Mouse (Mus musculus): ENCODE results near the gene Ntrk2.
"Not testable (repeated sequence)": the region's sequence is repeated elsewhere in the genome, so short reads cannot be mapped to it uniquely, and the experiment has no call there.

The Ntrk2 gene

DNA sequence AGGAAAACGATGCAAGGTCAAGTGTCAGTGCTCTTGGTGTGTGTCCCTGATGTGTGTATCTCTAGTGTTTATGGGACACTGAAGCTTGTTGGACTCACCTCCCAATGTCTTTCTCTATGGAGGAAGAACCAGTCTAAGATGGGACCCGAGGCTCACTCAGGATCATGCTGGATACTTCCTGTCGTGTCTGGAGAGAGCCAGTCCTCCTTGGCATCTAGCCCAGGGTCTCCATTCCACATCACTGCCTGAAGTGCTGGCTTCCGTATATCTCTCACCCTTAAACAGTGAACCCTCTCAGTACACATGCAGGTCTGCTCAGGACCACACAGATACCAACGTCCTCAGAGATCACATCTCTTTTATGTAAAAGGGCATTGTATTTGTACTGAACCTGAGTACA is 166.1 kb downstream of the Ntrk2 start:
- no peak for DNase-seq

DNA sequence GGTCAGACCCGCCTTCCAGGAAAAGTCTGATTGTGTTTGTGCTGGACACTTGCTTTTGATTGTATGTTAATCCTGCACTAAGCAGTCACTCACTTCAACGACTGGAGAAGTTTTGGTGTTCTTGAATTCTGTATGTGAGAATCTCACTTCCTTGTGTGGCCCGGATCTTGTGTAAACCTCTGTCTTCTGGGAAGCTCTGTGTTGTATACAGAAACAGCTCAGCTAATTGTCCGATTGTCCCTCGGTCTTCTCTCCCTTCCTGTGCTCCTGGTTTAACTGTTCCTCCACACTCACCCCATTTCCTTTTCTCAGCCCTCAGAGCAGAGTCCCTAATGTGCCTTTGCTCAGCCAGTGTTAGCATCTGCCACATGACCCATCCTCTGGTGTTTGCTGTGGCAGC is 190.1 kb downstream of the Ntrk2 start:
- no peak for DNase-seq

DNA sequence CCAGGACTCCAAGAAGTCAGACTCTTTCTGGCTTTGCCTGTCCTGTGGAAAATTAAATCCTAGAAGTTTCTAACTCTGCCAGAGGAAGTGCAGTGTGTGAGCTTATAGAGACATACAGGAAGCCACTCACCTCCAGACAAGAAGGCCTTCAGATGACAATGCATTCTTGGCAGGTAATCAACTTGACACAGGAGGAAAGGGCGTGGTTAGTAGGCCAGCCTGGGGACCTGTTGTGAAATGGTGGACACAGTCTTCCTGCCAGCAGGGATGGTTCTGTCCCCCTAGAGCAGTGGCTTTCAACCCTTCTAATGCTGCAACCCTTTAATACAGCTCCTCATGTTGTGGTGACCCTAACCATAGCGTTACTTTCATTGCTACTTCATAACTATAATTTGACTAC is 191.4 kb downstream of the Ntrk2 start:
- no peak for DNase-seq

GRCm38 (mm10) chr13:58999373-59000053 is 193.1 kb downstream of the Ntrk2 start:
- DNase-seq = no peak

- DNase-seq = no peak
Observed at GRCm38 (mm10) chr13:59002943-59003806, 196.8 kb downstream of the Ntrk2 start.

- DNase-seq = no peak
Observed at GRCm38 (mm10) chr13:59003807-59004173, 197.4 kb downstream of the Ntrk2 start.

GRCm38 (mm10) chr13:59004579-59004978 is 198.2 kb downstream of the Ntrk2 start:
- DNase-seq = no peak

- DNase-seq = no peak
Observed at GRCm38 (mm10) chr13:59009855-59010254, 203.5 kb downstream of the Ntrk2 start.

DNA sequence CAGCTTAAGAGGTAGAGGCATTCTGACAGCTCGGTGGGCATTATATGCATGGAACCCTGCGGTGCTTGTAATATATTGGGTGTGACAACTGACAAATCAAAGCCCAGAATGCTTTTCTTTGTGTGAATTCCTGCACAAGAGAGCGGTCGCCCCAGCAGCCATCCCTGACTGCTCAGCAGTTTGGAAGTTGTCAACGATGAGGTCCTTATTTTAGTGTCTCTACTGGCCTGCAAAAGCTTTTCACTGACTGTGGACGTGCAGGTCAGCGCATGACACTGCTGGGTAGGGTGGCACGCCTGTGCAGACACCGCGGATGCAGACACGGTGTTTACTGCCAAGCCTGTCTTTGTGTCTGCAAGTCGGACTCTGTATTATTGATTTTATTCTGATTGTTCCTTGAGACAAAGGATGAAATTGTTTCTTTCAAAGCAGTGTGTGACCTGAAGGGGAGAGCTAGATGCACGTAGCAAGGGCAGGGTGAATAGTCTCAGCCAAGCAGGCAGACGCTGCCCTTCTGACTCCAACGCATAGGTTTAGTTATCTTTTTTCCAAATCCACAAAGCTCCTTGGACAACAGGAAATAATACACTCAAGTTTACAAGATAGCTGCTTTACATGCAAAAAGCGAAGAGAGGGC is 204.6 kb downstream of the Ntrk2 start:
- peak; percentile 13 for DNase-seq

- peak; percentile 83 for DNase-seq
Observed at GRCm38 (mm10) chr13:59011530-59011903, 205.1 kb downstream of the Ntrk2 start.

GRCm38 (mm10) chr13:59015360-59015759 is 209.0 kb downstream of the Ntrk2 start:
- DNase-seq = no peak

DNA sequence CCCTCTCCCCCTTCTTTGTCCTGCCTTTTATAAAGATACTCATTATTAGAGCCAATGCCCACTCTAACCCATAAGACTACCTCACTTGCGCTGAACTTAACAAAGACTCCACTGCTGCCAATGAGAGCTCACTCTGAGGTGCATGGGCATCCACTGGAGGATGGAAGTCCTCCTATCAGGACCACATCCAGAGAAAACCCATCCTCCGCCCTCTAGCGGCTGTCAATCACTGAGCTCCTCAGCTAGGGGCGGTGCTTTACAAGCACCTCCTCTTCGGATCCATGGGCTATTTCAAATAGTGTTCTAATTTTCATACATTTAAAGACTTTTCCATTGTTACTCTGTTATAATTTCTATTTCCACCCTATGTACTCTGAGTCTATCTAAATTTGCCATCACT is 210.8 kb downstream of the Ntrk2 start:
- no peak for DNase-seq

DNA sequence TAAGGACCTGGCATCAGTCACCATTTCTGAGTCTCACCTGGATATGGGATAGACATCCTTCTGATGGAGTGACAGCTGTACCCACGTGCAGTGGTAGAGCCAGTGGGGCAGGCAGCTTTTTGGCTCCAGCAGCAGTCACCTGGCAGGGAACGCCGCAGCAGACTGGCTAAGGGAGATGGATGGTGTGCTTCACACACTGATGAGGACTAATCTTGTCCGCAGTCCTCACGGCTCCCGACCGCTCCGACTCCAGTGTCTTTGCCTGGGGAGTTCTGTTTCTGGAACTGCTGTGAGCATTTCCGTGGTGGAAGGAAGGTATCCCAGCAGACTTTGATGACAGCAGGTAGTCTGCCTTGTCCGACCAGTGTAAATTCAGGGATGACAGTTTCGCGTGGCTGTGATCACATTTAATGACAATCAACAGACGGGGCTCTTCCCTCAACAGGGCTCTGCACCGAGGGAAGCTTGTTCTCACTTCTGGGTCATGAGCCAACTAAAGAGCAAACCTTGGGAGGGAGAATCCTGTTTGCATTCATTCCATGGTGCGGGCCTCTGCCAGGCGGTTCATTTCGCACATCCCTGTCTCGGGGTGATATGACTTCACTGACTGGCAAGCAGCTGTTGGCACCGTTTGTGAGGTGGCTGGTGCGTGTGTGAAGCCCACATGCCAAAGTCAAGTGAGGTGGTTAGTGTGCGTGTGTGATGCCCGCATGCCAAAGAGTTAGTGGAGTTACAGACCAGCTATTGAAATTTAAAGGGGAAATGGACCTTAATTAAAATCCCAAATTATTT is 216.1 kb downstream of the Ntrk2 start:
- DNase-seq = no peak

DNA sequence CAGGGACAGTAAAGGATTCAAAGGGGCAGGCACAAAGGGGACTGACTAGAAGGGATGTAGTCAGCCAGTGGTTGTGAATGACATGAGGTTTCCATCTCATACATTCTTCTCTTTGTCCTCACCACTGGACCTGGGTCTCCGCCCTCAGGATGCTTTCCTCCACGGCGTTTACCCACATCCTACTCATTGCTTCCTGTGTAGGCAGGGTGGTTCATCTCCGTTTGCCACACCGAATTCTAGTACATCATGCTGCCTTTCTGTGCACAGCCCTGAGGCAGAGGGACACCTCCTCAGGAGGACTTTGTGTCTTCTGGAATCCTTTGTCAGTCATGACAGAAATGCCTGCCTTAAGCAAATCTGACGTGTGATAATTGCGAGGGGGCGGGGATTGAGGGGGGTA is 219.3 kb downstream of the Ntrk2 start:
- peak; percentile 53 for DNase-seq

DNA sequence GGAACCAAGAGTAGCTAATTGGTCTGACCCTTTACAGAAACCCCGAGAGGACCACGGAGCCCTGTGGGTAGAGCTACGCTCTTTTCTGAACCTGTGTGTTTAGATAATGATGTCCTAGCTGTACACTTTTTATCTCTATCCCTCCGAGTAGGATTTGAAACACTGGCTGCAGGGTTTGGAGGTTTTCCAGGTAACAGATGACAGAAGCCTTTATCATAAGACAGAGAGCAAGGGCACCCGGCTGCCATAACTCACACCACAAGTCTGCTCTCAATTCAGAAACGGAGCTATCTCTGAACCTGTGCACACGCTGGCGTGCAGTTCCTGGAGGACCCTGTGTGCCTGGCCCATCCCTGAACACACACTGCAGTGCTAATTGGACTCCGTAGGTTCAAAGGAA is 221.1 kb downstream of the Ntrk2 start:
- DNase-seq = no peak

GRCm38 (mm10) chr13:59028546-59028945 is 222.2 kb downstream of the Ntrk2 start:
- peak; percentile 36 for DNase-seq

DNA sequence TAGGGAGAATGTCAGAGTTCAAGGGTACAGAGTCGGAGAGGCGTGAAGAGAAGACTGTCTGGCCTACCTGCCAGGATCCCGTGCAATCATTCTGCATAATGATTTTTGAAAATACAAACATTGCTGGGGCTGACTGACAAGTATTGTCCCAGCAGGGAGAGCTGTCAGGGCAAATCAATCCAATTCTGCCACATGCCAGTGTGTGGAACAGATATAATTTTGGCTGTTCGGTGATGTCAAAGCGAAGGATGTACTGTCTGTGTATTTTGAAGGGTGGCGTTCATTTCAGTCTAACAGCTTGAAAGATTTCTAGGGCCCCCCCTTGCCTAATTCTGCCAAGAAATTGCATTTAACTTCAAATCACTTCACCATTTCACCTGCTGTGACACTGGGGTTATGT is 224.2 kb downstream of the Ntrk2 start:
- no peak for DNase-seq

DNA sequence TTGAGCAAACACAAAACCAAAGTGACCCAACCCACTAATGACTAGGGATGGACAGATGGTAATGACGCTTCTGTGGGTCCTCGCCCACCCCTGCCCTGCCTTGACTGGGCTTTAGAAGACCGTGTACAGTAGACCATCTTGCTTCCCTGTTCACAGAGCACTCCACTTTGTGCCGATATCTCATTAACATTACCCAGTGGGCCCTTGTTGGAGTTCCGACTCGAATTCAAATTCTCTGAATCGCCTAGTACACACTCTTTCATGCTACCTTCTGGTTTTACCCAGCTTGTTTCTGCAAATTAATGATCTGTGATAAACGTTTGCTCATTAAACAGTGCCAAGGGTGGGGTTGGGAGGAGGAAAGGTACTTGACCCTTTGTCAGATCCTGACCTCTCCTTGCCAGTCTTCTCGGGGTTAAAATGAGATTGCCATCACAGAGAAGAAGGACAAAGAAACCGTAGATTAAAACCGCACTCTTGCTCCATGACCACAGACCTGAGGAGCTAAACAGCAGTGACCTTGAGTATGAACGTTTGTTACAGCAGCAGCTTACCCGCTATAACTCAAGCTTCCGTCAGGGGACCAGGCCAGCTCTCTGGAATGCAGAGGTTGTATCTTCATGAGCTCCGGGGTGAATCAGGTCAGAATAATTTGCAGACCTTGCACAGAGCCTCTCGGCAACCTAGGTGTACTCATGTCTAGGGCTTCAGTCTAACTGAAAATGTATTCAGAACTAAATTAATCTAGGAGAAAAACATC is 234.0 kb downstream of the Ntrk2 start:
- no peak for DNase-seq

DNA sequence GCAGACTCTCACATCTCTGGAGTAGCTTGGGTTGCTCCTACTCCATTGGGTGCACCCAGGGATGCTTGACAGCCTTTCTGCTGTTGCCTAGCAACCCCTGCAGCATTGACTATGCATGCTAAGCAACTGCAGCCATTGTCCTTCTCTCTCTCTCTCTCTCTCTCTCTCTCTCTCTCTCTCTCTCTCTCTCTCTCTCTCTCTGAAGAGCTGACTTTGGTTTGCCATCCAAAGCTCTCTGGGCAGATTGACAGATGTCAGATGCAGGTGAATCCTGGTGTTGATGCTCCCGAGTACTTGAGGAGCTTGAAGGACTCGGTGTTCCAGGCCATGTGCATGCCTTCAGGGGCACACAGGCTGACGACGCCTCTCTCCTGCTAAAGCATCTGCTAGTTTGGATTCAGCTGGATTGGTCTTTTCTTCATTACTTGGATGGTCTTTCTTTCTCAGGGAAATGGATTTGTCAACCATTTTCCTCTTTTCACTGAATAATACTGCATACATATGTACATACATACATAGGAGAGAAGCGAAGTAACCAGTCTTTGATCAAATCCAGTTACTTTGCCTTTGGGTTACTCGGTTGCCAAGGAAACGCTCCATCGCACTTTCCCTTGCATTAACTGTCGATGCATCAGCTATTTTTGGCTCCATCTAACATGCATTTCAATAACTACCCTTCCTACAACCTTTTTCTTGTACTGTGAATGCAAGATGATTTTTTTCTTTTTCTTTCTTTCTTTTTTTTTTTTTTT is 234.8 kb downstream of the Ntrk2 start:
- no peak for DNase-seq

GRCm38 (mm10) chr13:59052188-59052587 is 245.8 kb downstream of the Ntrk2 start:
- no peak for DNase-seq

GRCm38 (mm10) chr13:59054331-59054730 is 248.0 kb downstream of the Ntrk2 start:
- DNase-seq = not testable (repeated sequence)

DNA sequence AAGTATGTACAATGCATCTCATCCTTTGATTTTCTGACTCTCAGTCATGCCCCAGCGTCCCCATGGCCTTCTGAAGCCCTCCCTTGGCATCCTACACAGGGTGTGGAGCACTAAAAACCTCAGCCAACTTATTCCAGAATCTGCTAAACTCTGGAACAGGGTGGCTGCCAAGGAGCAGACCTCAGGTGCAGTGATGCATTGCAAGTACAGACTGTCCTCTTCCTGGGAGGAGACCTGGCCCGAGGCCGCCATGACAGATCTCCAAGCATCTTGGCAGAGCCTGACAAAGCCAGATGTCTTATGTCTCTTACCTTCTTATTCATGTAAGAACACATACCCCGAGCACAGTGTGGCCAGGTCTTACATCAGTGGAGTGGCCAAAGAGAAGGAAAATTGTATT is 250.5 kb downstream of the Ntrk2 start:
- no peak for DNase-seq

All from thymus, postnatal 14 days (tissue).